Mouse (Mus musculus): ENCODE results near the gene Brd3os.
A peak's percentile ranks its signal among the peaks of the same experiment; 100 is the strongest.

Brd3os gene

GRCm38 (mm10) chr2:27413936-27414657 is 28.0 kb upstream of the Brd3os start:
- Histone ChIP-seq H3K27me3 (ENCODE audit: control insufficient read depth, insufficient read depth, low read length, poor library complexity, severe bottlenecking) (no peaks in the 10 kb centered on the region), H3K36me3 (ENCODE audit: control insufficient read depth, insufficient read depth, low read length, poor library complexity, severe bottlenecking) (no peaks in the 10 kb centered on the region)
- DNase-seq (ENCODE audit: low read depth, low spot score) = peak; percentile 37

- DNase-seq (ENCODE audit: low read depth, low spot score) = peak; percentile 65
- H3K27me3 ChIP-seq (ENCODE audit: control insufficient read depth, insufficient read depth, low read length, poor library complexity, severe bottlenecking) = no peaks in the 10 kb centered on the region
- no peaks in the 10 kb centered on the region for H3K36me3 ChIP-seq (ENCODE audit: control insufficient read depth, insufficient read depth, low read length, poor library complexity, severe bottlenecking)
Observed at GRCm38 (mm10) chr2:27415060-27415783, 26.9 kb upstream of the Brd3os start.

GRCm38 (mm10) chr2:27416425-27416824 is 25.7 kb upstream of the Brd3os start:
- DNase-seq (ENCODE audit: low read depth, low spot score) = peak; percentile 41
- H3K27me3 ChIP-seq (ENCODE audit: control insufficient read depth, insufficient read depth, low read length, poor library complexity, severe bottlenecking) = no peaks in the 10 kb centered on the region
- H3K36me3 ChIP-seq (ENCODE audit: control insufficient read depth, insufficient read depth, low read length, poor library complexity, severe bottlenecking) = no peaks in the 10 kb centered on the region

GRCm38 (mm10) chr2:27417648-27418153 is 24.4 kb upstream of the Brd3os start:
- Histone ChIP-seq H3K27me3 (ENCODE audit: control insufficient read depth, insufficient read depth, low read length, poor library complexity, severe bottlenecking) (no peaks in the 10 kb centered on the region), H3K36me3 (ENCODE audit: control insufficient read depth, insufficient read depth, low read length, poor library complexity, severe bottlenecking) (no peaks in the 10 kb centered on the region)
- DNase-seq (ENCODE audit: low read depth, low spot score) = peak; percentile 25

GRCm38 (mm10) chr2:27418577-27419070 is 23.5 kb upstream of the Brd3os start:
- no peak for DNase-seq (ENCODE audit: low read depth, low spot score)
- Histone ChIP-seq H3K27me3 (ENCODE audit: control insufficient read depth, insufficient read depth, low read length, poor library complexity, severe bottlenecking) (no peaks in the 10 kb centered on the region), H3K36me3 (ENCODE audit: control insufficient read depth, insufficient read depth, low read length, poor library complexity, severe bottlenecking) (no peaks in the 10 kb centered on the region)

GRCm38 (mm10) chr2:27421293-27422068 is 20.6 kb upstream of the Brd3os start:
- Histone ChIP-seq H3K36me3 (ENCODE audit: control insufficient read depth, insufficient read depth, low read length, poor library complexity, severe bottlenecking) (no peaks in the 10 kb centered on the region), H3K27me3 (ENCODE audit: control insufficient read depth, insufficient read depth, low read length, poor library complexity, severe bottlenecking) (no peaks in the 10 kb centered on the region)
- DNase-seq (ENCODE audit: low read depth, low spot score) = no peak

- no peaks in the 10 kb centered on the region for H3K36me3 ChIP-seq (ENCODE audit: control insufficient read depth, insufficient read depth, low read length, poor library complexity, severe bottlenecking)
- DNase-seq (ENCODE audit: low read depth, low spot score) = no peak
- H3K27me3 ChIP-seq (ENCODE audit: control insufficient read depth, insufficient read depth, low read length, poor library complexity, severe bottlenecking) = no peaks in the 10 kb centered on the region
Observed at GRCm38 (mm10) chr2:27423596-27423995, 18.5 kb upstream of the Brd3os start.

GRCm38 (mm10) chr2:27425161-27425611 is 16.9 kb upstream of the Brd3os start:
- Histone ChIP-seq H3K27me3 (ENCODE audit: control insufficient read depth, insufficient read depth, low read length, poor library complexity, severe bottlenecking) (no peaks in the 10 kb centered on the region), H3K36me3 (ENCODE audit: control insufficient read depth, insufficient read depth, low read length, poor library complexity, severe bottlenecking) (no peaks in the 10 kb centered on the region)
- DNase-seq (ENCODE audit: low read depth, low spot score) = no peak

- no peaks in the 10 kb centered on the region for H3K36me3 ChIP-seq (ENCODE audit: control insufficient read depth, insufficient read depth, low read length, poor library complexity, severe bottlenecking)
- DNase-seq (ENCODE audit: low read depth, low spot score) = peak; percentile 34
Observed at GRCm38 (mm10) chr2:27425751-27426405, 16.2 kb upstream of the Brd3os start.

GRCm38 (mm10) chr2:27426406-27426854 is 15.7 kb upstream of the Brd3os start:
- no peaks in the 10 kb centered on the region for H3K36me3 ChIP-seq (ENCODE audit: control insufficient read depth, insufficient read depth, low read length, poor library complexity, severe bottlenecking)
- no peaks in the 10 kb centered on the region for H3K27me3 ChIP-seq (ENCODE audit: control insufficient read depth, insufficient read depth, low read length, poor library complexity, severe bottlenecking)
- no peak for DNase-seq (ENCODE audit: low read depth, low spot score)

More at GRCm38 (mm10) chr2:27425751-27426405, 16.2 kb upstream of the Brd3os start:
- H3K27me3 ChIP-seq (ENCODE audit: control insufficient read depth, insufficient read depth, low read length, poor library complexity, severe bottlenecking) = no peaks in the 10 kb centered on the region

- H3K36me3 ChIP-seq (ENCODE audit: control insufficient read depth, insufficient read depth, low read length, poor library complexity, severe bottlenecking) = no peaks in the 10 kb centered on the region
- no peaks in the 10 kb centered on the region for H3K27me3 ChIP-seq (ENCODE audit: control insufficient read depth, insufficient read depth, low read length, poor library complexity, severe bottlenecking)
- DNase-seq (ENCODE audit: low read depth, low spot score) = peak; percentile 96
Observed at GRCm38 (mm10) chr2:27426855-27427457, 15.2 kb upstream of the Brd3os start, which contains the start of gene Vav2. Vav2 (minus strand) TSS chr2:27427033.

GRCm38 (mm10) chr2:27428071-27428470 is 14.1 kb upstream of the Brd3os start:
- Histone ChIP-seq H3K27me3 (ENCODE audit: control insufficient read depth, insufficient read depth, low read length, poor library complexity, severe bottlenecking) (no peaks in the 10 kb centered on the region), H3K36me3 (ENCODE audit: control insufficient read depth, insufficient read depth, low read length, poor library complexity, severe bottlenecking) (no peaks in the 10 kb centered on the region)
- peak; percentile 90 for DNase-seq (ENCODE audit: low read depth, low spot score)

- DNase-seq (ENCODE audit: low read depth, low spot score) = no peak
- Histone ChIP-seq H3K27me3 (ENCODE audit: control insufficient read depth, insufficient read depth, low read length, poor library complexity, severe bottlenecking) (no peaks in the 10 kb centered on the region), H3K36me3 (ENCODE audit: control insufficient read depth, insufficient read depth, low read length, poor library complexity, severe bottlenecking) (no peaks in the 10 kb centered on the region)
Observed at GRCm38 (mm10) chr2:27430621-27431020, 11.5 kb upstream of the Brd3os start.

GRCm38 (mm10) chr2:27432599-27432998 is 9.5 kb upstream of the Brd3os start:
- DNase-seq (ENCODE audit: low read depth, low spot score) = peak; percentile 57
- H3K36me3 ChIP-seq (ENCODE audit: control insufficient read depth, insufficient read depth, low read length, poor library complexity, severe bottlenecking) = no peaks in the 10 kb centered on the region
- H3K27me3 ChIP-seq (ENCODE audit: control insufficient read depth, insufficient read depth, low read length, poor library complexity, severe bottlenecking) = no peaks in the 10 kb centered on the region
